Mouse (Mus musculus) liver, embryonic 11.5 days (tissue): ENCODE data around the gene 2610008E11Rik. TPM values are rescaled to one million over a fixed set of nuclear protein-coding genes. Genes with fewer than 3 reads are reported as not detected.

Experiments used
- ATAC-seq: fragments of 200-750 bp; cut with Nextera tagmentation; replicated peaks from 2 replicates; pipeline ENCODE4 v1.8.0; 2017; ENCODE audit warnings: moderate number of reproducible peaks, mild to moderate bottlenecking, moderate TSS enrichment, moderate library complexity; ENCODE audit not compliant: low FRiP score
- DNase-seq: peaks from one replicate; pipeline ENCODE4 v3.0.0-alpha.2; 2017; ENCODE audit warnings: low spot score
- H3K27ac ChIP-seq: fragments of 300-500 bp; sonication (generic); 2 replicates; pipeline ENCODE4 v1.5.1; 2014; ENCODE audit warnings: mild to moderate bottlenecking, low read depth, low read length, control low read depth
- H3K27me3 ChIP-seq: fragments of 300-500 bp; sonication (generic); replicated peaks from 2 replicates; pipeline ENCODE4 v1.6.1; 2014; ENCODE audit warnings: low read length, mixed read lengths; ENCODE audit not compliant: control insufficient read depth, insufficient read depth
- H3K36me3 ChIP-seq: fragments of 300-500 bp; sonication (generic); 2 replicates; pipeline ENCODE4 v1.6.1; 2014; ENCODE audit warnings: mild to moderate bottlenecking, low read length, moderate library complexity, mixed read lengths; ENCODE audit not compliant: control insufficient read depth, insufficient read depth
- H3K4me1 ChIP-seq: fragments of 300-500 bp; sonication (generic); replicated peaks from 2 replicates; pipeline ENCODE4 v1.6.1; 2014; ENCODE audit warnings: low read length, mixed read lengths; ENCODE audit not compliant: control insufficient read depth, insufficient read depth
- H3K4me2 ChIP-seq: fragments of 300-500 bp; sonication (generic); 2 replicates; pipeline ENCODE4 v1.6.1; 2014; ENCODE audit warnings: mild to moderate bottlenecking, control low read depth, moderate library complexity
- H3K4me3 ChIP-seq: fragments of 300-500 bp; sonication (generic); 2 replicates; pipeline ENCODE4 v1.5.1; 2014; ENCODE audit warnings: low read depth, low read length, control low read depth
- H3K9ac ChIP-seq: fragments of 300-500 bp; sonication (generic); 2 replicates; pipeline ENCODE4 v1.6.1; 2014; ENCODE audit warnings: low read depth, low read length, control low read depth
- H3K9me3 ChIP-seq: fragments of 300-500 bp; sonication (generic); 2 replicates; pipeline ENCODE4 v1.6.1; 2016; ENCODE audit warnings: low read length, inconsistent platforms, mixed read lengths; ENCODE audit not compliant: control insufficient read depth
- WGBS: fragments of 180-500 bp; shearing (Covaris S2); extraction: QIAGEN DNeasy Blood & Tissue Kit; methylation state at CpG from one replicate; pipeline ENCODE4 v1.1.7; 2014; 5-methylcytosine and 5-hydroxymethylcytosine counted together
- polyA plus RNA-seq: library from polyadenylated mRNA; unstranded; fragments of >200 nt; fragmentation: Nextera tagmentation; extraction: Ambion mirVana; gene quantifications from 2 replicates; pipeline ENCODE4 v1.2.1, GENCODE M21; 2014

The 2610008E11Rik gene
- polyA plus RNA-seq, result 14.1 TPM in 2 replicates

DNA sequence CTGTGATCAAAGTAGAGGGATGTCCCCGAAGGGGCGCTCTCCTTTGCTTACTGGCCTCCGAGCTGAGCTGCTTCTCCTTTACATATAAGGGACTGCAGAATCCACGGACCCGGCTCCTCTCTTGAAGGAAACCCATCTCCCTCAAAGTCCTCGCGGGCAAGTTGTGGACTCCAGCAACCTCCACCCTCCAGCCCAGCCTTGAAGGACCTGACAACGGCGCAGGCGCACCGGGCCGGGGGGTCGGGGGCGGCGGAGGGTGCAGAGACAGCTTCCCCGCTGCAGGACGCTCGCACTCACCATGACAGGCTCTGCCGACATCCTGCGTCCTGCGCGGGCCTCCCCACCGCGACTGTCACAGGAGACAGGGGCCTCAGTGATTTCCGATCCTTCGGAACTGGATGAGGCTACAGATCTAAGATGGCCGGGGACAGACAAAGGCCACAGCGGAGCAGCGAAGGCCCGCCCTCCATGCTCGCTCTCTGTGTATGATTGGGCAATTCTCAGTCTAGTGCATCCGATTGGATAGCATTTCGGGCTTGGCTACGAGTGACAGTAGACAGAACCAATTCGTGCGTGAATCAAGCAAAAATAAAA, at the start of gene 2610008E11Rik:
TSS of gene 2610008E11Rik (minus strand) at position 440 of the 594 bp plus-strand sequence.
- H3K36me3 ChIP-seq, result peaks cover 5% of the 10 kb centered on the region; the same call in 1 of the 2 replicates
- H3K4me3 ChIP-seq, result peak within 1 kb of the TSS; percentile 85
- H3K4me1 ChIP-seq, result peaks cover 7% of the 10 kb centered on the region
- H3K27me3 ChIP-seq, result no peaks in the 10 kb centered on the region
- DNase-seq (peak; percentile 82), ATAC-seq (peak; percentile 100)
- no peaks in the 10 kb centered on the region for H3K9me3 ChIP-seq
- peak within 1 kb of the TSS; percentile 87 for H3K27ac ChIP-seq
- peak within 1 kb of the TSS; percentile 89 for H3K9ac ChIP-seq
- WGBS, result under 1% methylated on average over 36 of the region's 36 CpGs
- peak within 1 kb of the TSS; percentile 56 for H3K4me2 ChIP-seq

DNA sequence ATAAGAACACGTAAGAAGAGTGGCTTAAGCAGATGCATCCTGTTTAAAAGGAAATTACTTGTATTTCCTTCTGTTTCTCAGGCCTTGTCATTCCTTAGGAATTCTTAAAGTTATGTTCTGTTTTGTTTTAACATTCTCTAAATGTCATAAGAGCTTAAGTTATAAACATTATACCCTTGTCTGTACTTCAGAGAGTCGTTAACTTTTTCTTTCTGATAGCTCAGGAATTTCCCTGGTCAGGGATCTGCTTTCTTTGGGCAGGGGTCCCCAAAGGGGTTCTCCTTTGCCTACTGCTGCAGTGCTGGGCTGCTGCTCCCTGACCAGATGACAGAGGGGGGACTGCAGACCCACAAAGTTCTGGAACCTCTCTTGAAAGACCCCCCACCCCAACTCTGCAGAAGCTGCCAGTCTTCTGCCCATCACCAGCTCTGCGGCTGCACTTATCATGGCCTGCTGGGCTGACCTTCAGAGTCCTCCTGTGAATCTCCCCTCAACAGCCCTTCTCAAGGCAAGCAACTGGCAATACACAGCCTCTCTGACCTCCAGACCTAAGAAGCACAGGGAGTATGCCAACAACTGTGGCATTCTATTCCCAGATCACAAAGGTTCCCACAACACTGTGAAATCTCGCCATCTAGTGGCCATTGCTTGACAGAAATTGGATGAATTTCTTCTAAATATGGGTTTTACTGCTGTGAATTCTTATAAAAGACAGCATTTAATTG, 18.9 kb upstream of the 2610008E11Rik start:
- H3K9me3 ChIP-seq, result no peaks in the 10 kb centered on the region
- DNase-seq (peak; percentile 39), ATAC-seq (0 out of 2 replicates have a peak, but pooled peaks have one; percentile 47)
- H3K36me3 ChIP-seq, result no peaks in the 10 kb centered on the region
- H3K4me2 ChIP-seq, result no peak overlapping the region
- no peaks in the 10 kb centered on the region for H3K27me3 ChIP-seq
- H3K4me1 ChIP-seq, result no peaks in the 10 kb centered on the region
- no peak overlapping the region for H3K4me3 ChIP-seq
- H3K9ac ChIP-seq, result no peak overlapping the region
- no peak overlapping the region for H3K27ac ChIP-seq
- 40% methylated on average over 4 of the region's 4 CpGs for WGBS

DNA sequence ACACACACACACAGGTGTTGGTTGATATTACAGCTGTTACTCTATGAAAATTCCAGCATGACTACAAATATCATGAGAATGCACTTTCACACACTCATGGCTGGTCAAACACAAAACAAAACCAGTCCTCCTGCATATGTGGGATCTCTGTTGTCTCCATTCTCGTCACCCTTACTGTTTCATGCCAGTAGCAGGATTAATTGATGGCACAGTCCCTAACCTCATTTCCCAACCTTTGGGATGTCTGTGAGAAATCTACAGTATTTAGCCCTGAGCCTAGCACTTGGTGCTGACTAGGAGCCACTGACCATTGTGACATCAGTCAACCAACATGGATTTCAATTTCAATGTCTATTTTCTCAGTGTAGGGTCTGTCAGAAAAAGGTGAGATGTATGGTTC, 17.7 kb upstream of the 2610008E11Rik start:
- Histone ChIP-seq H3K27me3 (no peaks in the 10 kb centered on the region), H3K36me3 (no peaks in the 10 kb centered on the region), H3K9me3 (no peaks in the 10 kb centered on the region), H3K4me1 (no peaks in the 10 kb centered on the region), H3K4me2 (no peak overlapping the region), H3K4me3 (no peak overlapping the region), H3K27ac (no peak overlapping the region), H3K9ac (no peak overlapping the region)
- DNase-seq (no peak), ATAC-seq (no peak)
- 68% methylated on average over 1 of the region's 1 CpGs for WGBS

DNA sequence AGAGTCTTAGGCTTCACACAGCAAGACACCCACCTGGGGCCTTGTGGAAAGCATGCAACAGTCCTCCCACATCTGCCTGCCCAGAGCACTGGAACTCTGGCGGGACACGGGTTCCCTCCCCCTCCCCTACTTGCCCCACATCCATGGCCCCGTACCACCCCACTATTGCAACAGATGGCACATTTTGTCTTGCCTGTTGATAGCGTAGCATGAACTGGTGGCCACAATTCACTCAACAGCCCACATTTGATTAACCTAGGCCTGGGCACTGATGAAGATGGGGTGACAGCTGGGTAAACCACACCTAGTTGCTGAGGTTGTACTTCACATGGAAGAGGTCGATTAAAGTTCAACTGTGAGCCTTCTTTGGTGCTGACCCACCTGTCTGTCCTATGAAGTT, 13.1 kb upstream of the 2610008E11Rik start:
- ATAC-seq, result no peak
- WGBS, result 89% methylated on average over 5 of the region's 5 CpGs

DNA sequence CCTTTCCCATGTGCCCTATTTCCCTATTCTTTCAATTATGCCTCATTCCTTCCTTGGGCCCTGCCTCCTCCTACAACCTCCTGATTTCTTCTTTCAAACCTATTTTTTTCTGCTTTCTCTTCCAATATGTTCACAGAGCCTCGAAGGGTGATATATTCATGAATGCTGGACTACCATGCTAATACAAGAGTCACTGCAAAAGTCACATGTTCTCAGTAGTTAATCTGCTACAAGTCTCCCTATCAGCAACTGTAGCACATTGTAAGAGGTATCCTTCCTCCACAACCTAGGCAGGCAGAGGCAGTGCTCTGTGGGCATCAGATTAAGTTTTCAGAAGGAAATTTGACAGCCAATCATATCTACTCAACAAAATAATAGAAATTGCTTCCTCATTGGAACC, 11.8 kb upstream of the 2610008E11Rik start:
- Histone ChIP-seq H3K4me3 (no peak overlapping the region), H3K27me3 (no peaks in the 10 kb centered on the region), H3K4me1 (peaks cover 12% of the 10 kb centered on the region), H3K9me3 (no peaks in the 10 kb centered on the region), H3K27ac (no peak overlapping the region), H3K9ac (no peak overlapping the region), H3K4me2 (no peak overlapping the region), H3K36me3 (no peaks in the 10 kb centered on the region)
- DNase-seq (no peak), ATAC-seq (0 out of 2 replicates have a peak, but pooled peaks have one; percentile 18)
- WGBS, result 78% methylated on average over 1 of the region's 1 CpGs

More for the DNA sequence above, 13.1 kb upstream of the 2610008E11Rik start:
- Histone ChIP-seq H3K4me3 (no peak overlapping the region), H3K27ac (no peak overlapping the region), H3K27me3 (no peaks in the 10 kb centered on the region), H3K4me2 (no peak overlapping the region), H3K9me3 (no peaks in the 10 kb centered on the region), H3K36me3 (no peaks in the 10 kb centered on the region), H3K9ac (no peak overlapping the region), H3K4me1 (peaks cover 12% of the 10 kb centered on the region)
- DNase-seq, result no peak

DNA sequence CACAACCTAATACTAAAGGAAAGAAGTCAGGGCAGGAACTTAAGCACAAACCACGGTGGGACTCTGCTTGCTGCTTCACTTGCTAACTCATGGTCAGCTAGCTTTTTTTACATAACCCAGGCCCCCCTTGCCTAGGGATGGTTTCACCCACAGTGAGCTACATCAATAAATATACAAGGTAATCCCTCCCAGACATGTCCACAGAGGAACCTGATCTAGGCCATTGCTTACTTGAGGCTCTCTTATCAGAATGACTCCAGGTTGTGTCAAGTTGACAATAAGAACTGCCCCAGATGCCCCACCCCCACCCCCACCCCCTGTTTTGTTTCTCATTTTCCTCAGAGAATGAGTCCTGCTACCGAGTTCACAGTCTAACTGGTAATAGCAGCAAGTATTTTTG, 10.1 kb upstream of the 2610008E11Rik start:
- Histone ChIP-seq H3K27me3 (no peaks in the 10 kb centered on the region), H3K36me3 (no peaks in the 10 kb centered on the region), H3K9me3 (no peaks in the 10 kb centered on the region), H3K27ac (no peak overlapping the region), H3K9ac (no peak overlapping the region), H3K4me2 (no peak overlapping the region), H3K4me3 (no peak overlapping the region), H3K4me1 (peaks cover 12% of the 10 kb centered on the region)
- DNase-seq (no peak), ATAC-seq (peak; percentile 72)
- WGBS, result 49% methylated on average over 2 of the region's 2 CpGs

DNA sequence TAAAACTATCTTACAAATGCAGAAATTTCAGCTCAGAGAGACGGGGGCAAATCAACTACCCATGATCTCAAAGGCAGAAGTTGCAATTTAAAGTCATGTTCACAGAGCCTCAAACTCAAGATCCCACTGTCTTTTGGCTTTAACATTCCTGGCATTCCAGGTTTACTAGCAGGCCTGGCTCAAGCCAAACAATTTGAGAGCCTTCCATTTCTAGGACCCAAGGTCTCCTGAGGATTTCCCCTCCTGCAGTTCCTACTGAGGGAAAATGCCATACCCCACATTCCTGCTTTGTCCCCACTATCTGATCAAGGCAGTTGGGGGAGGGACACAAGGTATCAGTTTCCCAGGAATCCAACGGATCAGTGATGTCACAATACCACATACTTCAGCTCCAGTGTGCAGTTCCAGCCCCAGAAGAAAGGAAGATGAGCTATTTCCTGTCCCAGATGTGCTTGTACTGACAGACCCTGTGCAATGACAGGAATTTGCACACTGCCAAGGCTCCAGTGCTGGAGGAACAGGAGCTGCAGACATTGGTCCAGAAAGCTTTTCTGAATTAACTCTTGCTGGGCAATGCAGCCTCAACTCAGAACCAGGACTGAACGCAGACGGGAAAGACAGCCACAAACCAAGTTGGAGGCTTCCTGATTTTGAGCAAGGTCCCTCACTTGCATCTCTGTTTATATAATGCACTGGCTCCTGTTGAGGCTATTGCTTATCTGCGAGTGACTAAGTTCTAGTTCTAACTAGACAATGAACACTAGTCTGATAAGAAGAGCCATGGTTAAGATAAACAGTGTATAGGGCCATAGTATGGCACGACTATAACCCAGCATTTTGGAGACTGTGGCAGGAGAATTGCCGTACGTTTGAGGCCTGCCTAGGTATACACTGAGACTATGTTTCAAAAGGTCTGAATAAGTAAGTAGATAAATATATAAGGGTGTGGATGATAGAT, 9.2 kb upstream of the 2610008E11Rik start:
- H3K4me3 ChIP-seq, result no peak overlapping the region
- no peak overlapping the region for H3K9ac ChIP-seq
- no peak overlapping the region for H3K4me2 ChIP-seq
- peaks cover 12% of the 10 kb centered on the region for H3K4me1 ChIP-seq
- H3K27me3 ChIP-seq, result no peaks in the 10 kb centered on the region
- peak overlapping the region; percentile 71 for H3K27ac ChIP-seq
- peak; percentile 74 for ATAC-seq
- H3K9me3 ChIP-seq, result no peaks in the 10 kb centered on the region
- WGBS, result 37% methylated on average over 8 of the region's 8 CpGs
- no peaks in the 10 kb centered on the region for H3K36me3 ChIP-seq
- no peak for DNase-seq

DNA sequence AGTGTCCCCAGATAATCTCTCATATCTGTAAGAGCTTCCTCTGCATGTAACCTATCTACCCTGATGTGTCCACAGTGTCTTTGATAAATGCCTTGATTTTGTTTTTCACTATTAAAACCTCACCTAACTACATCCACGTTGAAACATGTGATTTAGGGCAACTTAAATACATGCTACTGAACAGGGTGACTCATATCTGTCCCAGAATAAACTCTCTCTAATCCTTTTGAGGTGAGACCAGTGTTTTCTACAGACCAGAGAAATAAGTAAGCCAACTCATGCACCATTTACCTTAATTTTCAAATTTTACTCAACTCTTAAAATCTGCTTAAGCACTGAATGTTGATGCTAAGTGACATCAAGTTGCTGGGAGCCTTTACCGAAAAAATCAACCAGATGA, 694 bp downstream of the 2610008E11Rik start:
- peak overlapping the region; percentile 87; the same call in 1 of the 2 replicates for H3K27ac ChIP-seq
- 10% methylated on average over 2 of the region's 2 CpGs for WGBS
- no peak for DNase-seq

More for the DNA sequence above, 694 bp downstream of the 2610008E11Rik start:
- no peaks in the 10 kb centered on the region for H3K27me3 ChIP-seq
- peak overlapping the region; percentile 89 for H3K9ac ChIP-seq
- ATAC-seq, result no peak
- H3K4me3 ChIP-seq, result peak overlapping the region; percentile 85
- no peaks in the 10 kb centered on the region for H3K9me3 ChIP-seq
- peak overlapping the region; percentile 56 for H3K4me2 ChIP-seq
- peaks cover 7% of the 10 kb centered on the region for H3K4me1 ChIP-seq
- peaks cover 9% of the 10 kb centered on the region for H3K36me3 ChIP-seq
